In the genomic region with DNA sequence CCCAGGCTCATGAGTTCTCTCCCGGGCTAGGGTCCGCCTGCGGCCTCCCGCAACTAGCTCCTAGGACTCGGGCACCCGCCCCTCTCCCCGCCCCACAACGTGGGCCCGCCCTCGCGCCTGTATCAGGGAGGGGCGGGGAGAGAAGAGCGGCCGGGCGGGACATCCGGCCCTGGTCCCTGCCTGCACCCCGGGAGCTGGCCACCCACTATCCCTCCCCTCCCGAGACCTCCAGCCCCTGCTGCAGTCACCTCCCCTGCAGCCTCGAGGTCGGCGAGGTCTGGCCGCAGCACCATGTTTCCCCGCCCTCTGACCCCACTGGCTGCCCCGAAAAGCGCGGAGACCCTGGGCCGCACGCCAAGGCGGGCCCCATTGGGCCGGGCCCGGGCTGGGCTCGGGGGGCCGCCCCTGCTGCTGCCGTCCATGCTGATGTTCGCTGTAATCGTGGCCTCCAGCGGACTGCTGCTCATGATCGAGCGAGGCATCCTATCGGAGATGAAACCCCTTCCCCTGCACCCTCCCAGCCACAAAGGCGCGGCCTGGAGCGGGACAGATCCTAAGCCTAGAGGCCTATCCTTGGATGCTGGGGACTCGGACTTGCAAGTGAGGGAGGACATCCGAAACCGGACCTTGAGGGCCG, we compare ENCODE assay signal across 8 mouse cellular contexts. TPM values are rescaled to one million over a fixed set of nuclear protein-coding genes. Genes with fewer than 3 reads are reported as not detected.
DNase-seq lines count a peak whose midpoint lies in the region; ATAC-seq and TF ChIP-seq lines count a peak whose summit lies in the region.

A gene (plus strand): TSS at position 136 of the 637 bp plus-strand sequence.

- H3K27me3 ChIP-seq in heart, embryonic 14.5 days (ENCODE audit: control insufficient read depth, insufficient read depth, low read length) = no peaks in the 10 kb centered on the region
- no peaks in the 10 kb centered on the region for H3K27me3 ChIP-seq in kidney, embryonic 16.5 days (ENCODE audit: insufficient read depth, low read length)
- no peaks in the 10 kb centered on the region for H3K27me3 ChIP-seq in lung, embryonic 16.5 days (ENCODE audit: control insufficient read depth, insufficient read depth, low read depth, low read length)

- TF ChIP-seq CTCF in brain, embryonic 14.5 days (IDR thresholded peaks at IDR 0.05; ENCODE audit: borderline replicate concordance, extremely low read depth, insufficient read depth, insufficient read length) = no peak

- H3K4me3 ChIP-seq in ES-E14 (ENCODE audit: insufficient read depth in 1 of 2, low read depth in 1 of 2, low read length in 2 of 2, poor library complexity in 1 of 2, severe bottlenecking in 1 of 2) = peak within 1 kb of the TSS; percentile 72 to 80
- H3K4me3 ChIP-seq in heart, embryonic 14.5 days (ENCODE audit: control insufficient read depth in 1 of 2, insufficient read depth in 1 of 2, low read depth in 1 of 2, low read length in 2 of 2) = peak within 1 kb of the TSS; percentile 72 to 86
- peak within 1 kb of the TSS; percentile 75 for H3K4me3 ChIP-seq in kidney, embryonic 16.5 days (ENCODE audit: low read length)
- peak within 1 kb of the TSS; percentile 86 for H3K4me3 ChIP-seq in lung, embryonic 16.5 days (ENCODE audit: low read length)

- H3K9ac ChIP-seq in ES-E14 (ENCODE audit: insufficient read depth, low read depth, low read length, poor library complexity, severe bottlenecking) = peak within 1 kb of the TSS; percentile 62
- peak within 1 kb of the TSS; percentile 90 for H3K9ac ChIP-seq in heart, embryonic 14.5 days (ENCODE audit: low read length)
- peak within 1 kb of the TSS; percentile 91 for H3K9ac ChIP-seq in kidney, embryonic 16.5 days (replicated peaks; ENCODE audit: low read length)
- peak within 1 kb of the TSS; percentile 93 for H3K9ac ChIP-seq in lung, embryonic 16.5 days (ENCODE audit: low read length)

- 0 out of 2 replicates have a peak, but pooled peaks have one; percentile 27 for TF ChIP-seq POLR2A in brain, embryonic 14.5 days (IDR thresholded peaks at IDR 0.05; ENCODE audit: borderline replicate concordance, extremely low read depth, insufficient read depth, insufficient read length, poor library complexity, severe bottlenecking)

- in situ Hi-C loops in ES-E14 (cut with MboI; ENCODE audit: low sequenced_read_pairs in 2 of 2, unreplicated experiment in 2 of 2) = no loop called here

- peak; percentile 92 for ATAC-seq in erythroblast, adult 5-6 weeks (replicated peaks; ENCODE audit: low FRiP score, poor library complexity, severe bottlenecking)
- ATAC-seq in heart, embryonic 14.5 days (ENCODE audit: insufficient number of reproducible peaks, insufficient read depth, low FRiP score, low read depth) = peak; percentile 87
- peak; percentile 95 for ATAC-seq in kidney, embryonic 16.5 days (ENCODE audit: low FRiP score, low TSS enrichment)
- peak; percentile 97 for ATAC-seq in lung, embryonic 16.5 days (ENCODE audit: low read depth)
- ATAC-seq in neutrophil, adult 5-6 weeks (ENCODE audit: extremely low read depth, insufficient number of reproducible peaks, low FRiP score, poor library complexity, severe bottlenecking) = peak; percentile 70

- peak; percentile 40 for DNase-seq in ES-E14 (ENCODE audit: low read depth, low spot score)
- DNase-seq in brain, embryonic 14.5 days (ENCODE audit: low read depth) = peak; percentile 78
- peak; percentile 34 to 59 for DNase-seq in thymus, postnatal 10 days (ENCODE audit: low spot score in 2 of 2)

- H3K4me2 ChIP-seq in heart, embryonic 14.5 days (ENCODE audit: low read length) = peak within 1 kb of the TSS; percentile 97
- peak within 1 kb of the TSS; percentile 91 for H3K4me2 ChIP-seq in kidney, embryonic 16.5 days (replicated peaks; ENCODE audit: low read depth, low read length)
- H3K4me2 ChIP-seq in lung, embryonic 16.5 days (ENCODE audit: low read depth, low read length) = peak within 1 kb of the TSS; percentile 85

- H3K27ac ChIP-seq in ES-E14 (ENCODE audit: insufficient read depth, low read depth, low read length, poor library complexity, severe bottlenecking) = no peak within 1 kb of the TSS
- peak within 1 kb of the TSS; percentile 20 to 65; a peak in 2 of 4 replicates for H3K27ac ChIP-seq in heart, embryonic 14.5 days (replicated peaks in 1 of 2; ENCODE audit: control insufficient read depth in 1 of 2, insufficient read depth in 1 of 2, low read depth in 2 of 2, low read length in 2 of 2)
- H3K27ac ChIP-seq in kidney, embryonic 16.5 days (ENCODE audit: low read length) = peak within 1 kb of the TSS; percentile 50
- peak within 1 kb of the TSS; percentile 72 for H3K27ac ChIP-seq in lung, embryonic 16.5 days (ENCODE audit: low read length)

- peaks cover 2 to 3% of the 10 kb centered on the region in 2 experiments; a peak in 1 of 4 replicates for H3K4me1 ChIP-seq in ES-E14 (ENCODE audit: control insufficient read depth in 2 of 2, insufficient read depth in 2 of 2, low read length in 2 of 2, poor library complexity in 1 of 2)
- peaks cover 11 to 22% of the 10 kb centered on the region in 2 experiments for H3K4me1 ChIP-seq in heart, embryonic 14.5 days (ENCODE audit: control insufficient read depth in 2 of 2, insufficient read depth in 2 of 2, low read length in 2 of 2)
- H3K4me1 ChIP-seq in kidney, embryonic 16.5 days (ENCODE audit: insufficient read depth, low read length) = peaks cover 19% of the 10 kb centered on the region
- peaks cover 18% of the 10 kb centered on the region for H3K4me1 ChIP-seq in lung, embryonic 16.5 days (replicated peaks; ENCODE audit: control insufficient read depth, insufficient read depth, low read length)

- H3K9me3 ChIP-seq in ES-E14 (ENCODE audit: control insufficient read depth, insufficient read depth, low read depth, low read length) = no peaks in the 10 kb centered on the region
- no peaks in the 10 kb centered on the region for H3K9me3 ChIP-seq in heart, embryonic 14.5 days (ENCODE audit: control insufficient read depth, low read length)
- H3K9me3 ChIP-seq in kidney, embryonic 16.5 days (ENCODE audit: low read length) = no peaks in the 10 kb centered on the region
- H3K9me3 ChIP-seq in lung, embryonic 16.5 days (ENCODE audit: control insufficient read depth, low read length) = no peaks in the 10 kb centered on the region

- WGBS in heart, embryonic 14.5 days = under 1% methylated on average over 40 of the region's 47 CpGs
- WGBS in kidney, embryonic 16.5 days = under 1% methylated on average over 42 of the region's 47 CpGs
- WGBS in lung, embryonic 16.5 days = 0% methylated on average over 46 of the region's 47 CpGs

- peaks cover 8% of the 10 kb centered on the region; the same call in 1 of the 2 replicates for H3K36me3 ChIP-seq in ES-E14 (ENCODE audit: control insufficient read depth, insufficient read depth, low read length, poor library complexity, severe bottlenecking)
- peaks cover 24% of the 10 kb centered on the region for H3K36me3 ChIP-seq in heart, embryonic 14.5 days (ENCODE audit: control insufficient read depth, insufficient read depth, low read length)
- H3K36me3 ChIP-seq in kidney, embryonic 16.5 days (ENCODE audit: insufficient read depth, low read length) = peaks cover 7% of the 10 kb centered on the region; the same call in 1 of the 2 replicates
- H3K36me3 ChIP-seq in lung, embryonic 16.5 days (ENCODE audit: control insufficient read depth, insufficient read depth, low read length) = peaks cover 2% of the 10 kb centered on the region; the same call in 1 of the 2 replicates

TF ChIP-seq in ES-E14, 5 proteins besides CTCF, POLR2A, EP300 and RAD21:
- TF ChIP-seq ZNF384 (IDR thresholded peaks at IDR 0.05; ENCODE audit: low read depth, low read length) = no peak
- TF ChIP-seq HCFC1 (IDR thresholded peaks at IDR 0.05; ENCODE audit: borderline replicate concordance, insufficient read depth, low read length) = no peak
- no peak for TF ChIP-seq CHD2 (IDR thresholded peaks at IDR 0.05; ENCODE audit: low read depth, low read length)
- TF ChIP-seq ZC3H11A (IDR thresholded peaks at IDR 0.05; ENCODE audit: borderline replicate concordance, low read depth, low read length) = no peak

RNA-seq across cellular contexts. Expression of the gene that starts here (rescaled TPM):
- 6.1 and 8.3 TPM in 2 replicates for total RNA-seq in ES-E14 (2012; rRNA removed)
- polyA plus RNA-seq in brain, embryonic 14.5 days (2012; rRNA removed) = 8.4 and 10.7 TPM in 2 replicates
- total RNA-seq in erythroblast, adult 5-6 weeks (2015; ENCODE audit: low replicate concordance) = 1.5 and 2.7 TPM in 2 replicates
- total RNA-seq in erythroblast, adult 5-6 weeks (2017; ENCODE audit: low replicate concordance) = 0.43 TPM in 1 of 2 replicates, not detected in the other
- 21.3 and 25.7 TPM in 2 replicates for polyA plus RNA-seq in heart, embryonic 14.5 days (2014; fragmentation: Nextera tagmentation; extraction: Ambion mirVana)
- 26.8 and 28.6 TPM in 2 replicates for polyA plus RNA-seq in kidney, embryonic 16.5 days (2015; fragmentation: Nextera tagmentation; extraction: Ambion mirVana)
- 28.6 and 29.4 TPM in 2 replicates for polyA plus RNA-seq in lung, embryonic 16.5 days (2015; fragmentation: Nextera tagmentation; extraction: Ambion mirVana)
- total RNA-seq in neutrophil, adult 5-6 weeks (2017) = 0.81 and 2.2 TPM in 2 replicates
